Mouse (Mus musculus) midbrain, embryonic 11.5 days (tissue): ENCODE measurements around the gene Tnfsf12. TPM values are rescaled to one million over a fixed set of nuclear protein-coding genes. Genes with fewer than 3 reads are reported as not detected.

Experiments used
- ATAC-seq: fragments of 200-750 bp; cut with Nextera tagmentation; 2 replicates; pipeline ENCODE4 v1.8.0; 2017; ENCODE audit warnings: moderate TSS enrichment, moderate library complexity; ENCODE audit not compliant: low FRiP score
- DNase-seq: peaks from one replicate; pipeline ENCODE4 v3.0.0; 2015; ENCODE audit warnings: low spot score; ENCODE audit errors: missing footprints
- H3K27ac ChIP-seq: fragments of 300-500 bp; sonication (generic); 2 replicates; pipeline ENCODE4 v1.5.1; 2014; ENCODE audit warnings: low read depth, low read length
- H3K27me3 ChIP-seq: fragments of 300-500 bp; sonication (generic); 2 replicates; pipeline ENCODE4 v1.6.1; 2014; ENCODE audit warnings: mild to moderate bottlenecking, low read length, moderate library complexity, mixed read lengths; ENCODE audit not compliant: control insufficient read depth, insufficient read depth
- H3K36me3 ChIP-seq: fragments of 300-500 bp; sonication (generic); 2 replicates; pipeline ENCODE4 v1.6.1; 2014; ENCODE audit warnings: mild to moderate bottlenecking, low read length, moderate library complexity, mixed read lengths; ENCODE audit not compliant: control insufficient read depth, insufficient read depth
- H3K4me1 ChIP-seq: fragments of 300-500 bp; sonication (generic); 2 replicates; pipeline ENCODE4 v1.6.1; 2014; ENCODE audit warnings: low read length; ENCODE audit not compliant: control insufficient read depth, insufficient read depth
- H3K4me2 ChIP-seq: fragments of 300-500 bp; sonication (generic); 2 replicates; pipeline ENCODE4 v1.6.1; 2014; ENCODE audit warnings: mild to moderate bottlenecking, moderate library complexity
- H3K4me3 ChIP-seq: fragments of 300-500 bp; sonication (generic); 2 replicates; pipeline ENCODE4 v1.5.1; 2014; ENCODE audit warnings: low read depth, low read length
- H3K9ac ChIP-seq: fragments of 300-500 bp; sonication (generic); 2 replicates; pipeline ENCODE4 v1.6.1; 2014; ENCODE audit warnings: low read length
- H3K9me3 ChIP-seq: fragments of 300-500 bp; sonication (generic); 2 replicates; pipeline ENCODE4 v1.6.1; 2016; ENCODE audit warnings: low read length; ENCODE audit not compliant: control insufficient read depth
- WGBS: fragments of 180-500 bp; shearing (Covaris S2); extraction: QIAGEN DNeasy Blood & Tissue Kit; methylation state at CpG from one replicate; pipeline ENCODE4 v1.1.7; 2014; 5-methylcytosine and 5-hydroxymethylcytosine counted together
- polyA plus RNA-seq: library from polyadenylated mRNA; unstranded; fragments of >200 nt; fragmentation: Nextera tagmentation; extraction: Ambion mirVana; gene quantifications from 2 replicates; pipeline ENCODE4 v1.2.1, GENCODE M21; 2014

Tnfsf12 gene
- polyA plus RNA-seq, 1 experiment from 2014 or later, result 2.0 TPM

GRCm38 (mm10) chr11:69662967-69663671 lies 32.5 kb downstream of the Tnfsf12 start:
- H3K27ac ChIP-seq, result peak overlapping the region; percentile 94
- H3K36me3 ChIP-seq, result peaks cover 33% of the 10 kb centered on the region
- H3K4me2 ChIP-seq, result peak overlapping the region; percentile 55
- H3K9ac ChIP-seq, result peak overlapping the region; percentile 70
- 70% methylated on average over 13 of the region's 13 CpGs for WGBS
- peak; percentile 38 for ATAC-seq
- H3K4me3 ChIP-seq, result peak overlapping the region; percentile 50
- no peaks in the 10 kb centered on the region for H3K27me3 ChIP-seq
- no peaks in the 10 kb centered on the region for H3K9me3 ChIP-seq
- DNase-seq, result peak; percentile 86
- H3K4me1 ChIP-seq, result peaks cover 9% of the 10 kb centered on the region

- H3K27me3 ChIP-seq, result no peaks in the 10 kb centered on the region
- ATAC-seq (peak; percentile 95), DNase-seq (peak; percentile 99)
- H3K36me3 ChIP-seq, result peaks cover 32% of the 10 kb centered on the region
- WGBS, result under 1% methylated on average over 48 of the region's 48 CpGs
- H3K4me3 ChIP-seq, result peak within 1 kb of the TSS; percentile 50
- H3K9me3 ChIP-seq, result no peaks in the 10 kb centered on the region
- peaks cover 9% of the 10 kb centered on the region for H3K4me1 ChIP-seq
- H3K27ac ChIP-seq, result peak within 1 kb of the TSS; percentile 94
- H3K4me2 ChIP-seq, result peak within 1 kb of the TSS; percentile 55
- peak within 1 kb of the TSS; percentile 70 for H3K9ac ChIP-seq
Measured at GRCm38 (mm10) chr11:69662213-69662966, 33.3 kb downstream of the Tnfsf12 start, which contains the start of gene Mpdu1. Mpdu1 (minus strand) TSS chr11:69662642.

GRCm38 (mm10) chr11:69661221-69661881 lies 34.3 kb downstream of the Tnfsf12 start:
- Histone ChIP-seq H3K4me2 (peak overlapping the region; percentile 55), H3K36me3 (peaks cover 32% of the 10 kb centered on the region), H3K27me3 (no peaks in the 10 kb centered on the region), H3K27ac (no peak overlapping the region), H3K9ac (peak overlapping the region; percentile 70), H3K4me3 (peak overlapping the region; percentile 50), H3K4me1 (peaks cover 9% of the 10 kb centered on the region), H3K9me3 (no peaks in the 10 kb centered on the region)
- peak; percentile 84 for DNase-seq
- WGBS, result 80% methylated on average over 3 of the region's 3 CpGs
- no peak for ATAC-seq

GRCm38 (mm10) chr11:69657462-69657881 lies 38.2 kb downstream of the Tnfsf12 start:
- peaks cover 11% of the 10 kb centered on the region for H3K4me1 ChIP-seq
- H3K9me3 ChIP-seq, result no peaks in the 10 kb centered on the region
- WGBS, result 87% methylated on average over 15 of the region's 15 CpGs
- peaks cover 21% of the 10 kb centered on the region for H3K36me3 ChIP-seq
- ATAC-seq (no peak), DNase-seq (peak; percentile 87)
- H3K4me3 ChIP-seq, result no peak overlapping the region
- no peak overlapping the region for H3K27ac ChIP-seq
- no peak overlapping the region for H3K4me2 ChIP-seq
- H3K27me3 ChIP-seq, result no peaks in the 10 kb centered on the region
- no peak overlapping the region for H3K9ac ChIP-seq

- H3K4me3 ChIP-seq, result no peak overlapping the region
- peaks cover 11% of the 10 kb centered on the region for H3K4me1 ChIP-seq
- DNase-seq (peak; percentile 96), ATAC-seq (no peak)
- WGBS, result 80% methylated on average over 10 of the region's 10 CpGs
- no peak overlapping the region for H3K4me2 ChIP-seq
- H3K27ac ChIP-seq, result no peak overlapping the region
- H3K27me3 ChIP-seq, result no peaks in the 10 kb centered on the region
- peaks cover 28% of the 10 kb centered on the region for H3K36me3 ChIP-seq
- no peaks in the 10 kb centered on the region for H3K9me3 ChIP-seq
- no peak overlapping the region for H3K9ac ChIP-seq
Measured at GRCm38 (mm10) chr11:69656617-69657461, 38.8 kb downstream of the Tnfsf12 start.

GRCm38 (mm10) chr11:69656065-69656455 lies 39.6 kb downstream of the Tnfsf12 start:
- H3K4me2 ChIP-seq, result no peak overlapping the region
- 0 out of 2 replicates have a peak, but pooled peaks cover 4% of the 10 kb centered on the region for H3K4me1 ChIP-seq
- no peak overlapping the region for H3K4me3 ChIP-seq
- WGBS, result 88% methylated on average over 5 of the region's 5 CpGs
- H3K36me3 ChIP-seq, result peaks cover 28% of the 10 kb centered on the region
- no peaks in the 10 kb centered on the region for H3K27me3 ChIP-seq
- H3K9ac ChIP-seq, result no peak overlapping the region
- DNase-seq, result no peak
- no peak for ATAC-seq
- H3K27ac ChIP-seq, result no peak overlapping the region
- no peaks in the 10 kb centered on the region for H3K9me3 ChIP-seq

GRCm38 (mm10) chr11:69655264-69656064 lies 40.2 kb downstream of the Tnfsf12 start, which contains the start of gene Sox15:
Sox15 (plus strand) TSS chr11:69655314.
- DNase-seq (peak; percentile 97), ATAC-seq (peak; percentile 65; the same call in 1 of the 2 replicates)
- WGBS, result 22% methylated on average over 34 of the region's 34 CpGs
- Histone ChIP-seq H3K4me2 (no peak within 1 kb of the TSS), H3K9ac (no peak within 1 kb of the TSS), H3K4me3 (no peak within 1 kb of the TSS), H3K36me3 (peaks cover 33% of the 10 kb centered on the region), H3K4me1 (0 out of 2 replicates have a peak, but pooled peaks cover 4% of the 10 kb centered on the region), H3K27me3 (no peaks in the 10 kb centered on the region), H3K9me3 (no peaks in the 10 kb centered on the region), H3K27ac (no peak within 1 kb of the TSS)

- no peak overlapping the region for H3K4me3 ChIP-seq
- H3K36me3 ChIP-seq, result peaks cover 38% of the 10 kb centered on the region
- WGBS, result 44% methylated on average over 9 of the region's 9 CpGs
Measured at GRCm38 (mm10) chr11:69654760-69655159, 40.9 kb downstream of the Tnfsf12 start.

More at GRCm38 (mm10) chr11:69654760-69655159, 40.9 kb downstream of the Tnfsf12 start:
- no peaks in the 10 kb centered on the region for H3K9me3 ChIP-seq
- ATAC-seq (no peak), DNase-seq (no peak)
- H3K9ac ChIP-seq, result no peak overlapping the region
- 0 out of 2 replicates have a peak, but pooled peaks cover 4% of the 10 kb centered on the region for H3K4me1 ChIP-seq
- H3K27ac ChIP-seq, result no peak overlapping the region
- H3K27me3 ChIP-seq, result no peaks in the 10 kb centered on the region
- no peak overlapping the region for H3K4me2 ChIP-seq
